Mouse (Mus musculus) embryonic facial prominence, embryonic 10.5 days (tissue): ENCODE data around the gene Eif5. TPM values are rescaled to one million over a fixed set of nuclear protein-coding genes. Genes with fewer than 3 reads are reported as not detected.

Source experiments
- DNase-seq: peaks from one replicate; pipeline ENCODE4 v3.0.0-alpha.2; 2017; ENCODE audit warnings: low spot score
- H3K27ac ChIP-seq: fragments of 300-500 bp; sonication (generic); replicated peaks from 2 replicates; pipeline ENCODE4 v1.5.1; 2016; ENCODE audit warnings: mild to moderate bottlenecking
- H3K27me3 ChIP-seq: fragments of 300-500 bp; sonication (generic); replicated peaks from 2 replicates; pipeline ENCODE4 v1.6.1; 2016; ENCODE audit warnings: low read depth, mild to moderate bottlenecking; ENCODE audit not compliant: poor library complexity, severe bottlenecking
- H3K36me3 ChIP-seq: fragments of 300-500 bp; sonication (generic); replicated peaks from 2 replicates; pipeline ENCODE4 v1.6.1; 2016; ENCODE audit warnings: mild to moderate bottlenecking, moderate library complexity
- H3K4me1 ChIP-seq: fragments of 300-500 bp; sonication (generic); 2 replicates; pipeline ENCODE4 v1.6.1; 2016
- H3K4me3 ChIP-seq: fragments of 300-500 bp; sonication (generic); 2 replicates; pipeline ENCODE4 v1.5.1; 2016; ENCODE audit warnings: mild to moderate bottlenecking, moderate library complexity
- H3K9me3 ChIP-seq: fragments of 300-500 bp; sonication (generic); 2 replicates; pipeline ENCODE4 v1.6.1; 2016; ENCODE audit warnings: mild to moderate bottlenecking
- WGBS: fragments of 180-500 bp; shearing (Covaris S2); methylation state at CpG from one replicate; pipeline ENCODE4 v1.1.7; 2016; 5-methylcytosine and 5-hydroxymethylcytosine counted together
- polyA plus RNA-seq: library from polyadenylated mRNA; unstranded; fragments of >200 nt; fragmentation: Nextera tagmentation; extraction: Ambion mirVana; gene quantifications from 2 replicates; pipeline ENCODE4 v1.2.1, GENCODE M21; 2016

Eif5 gene
- polyA plus RNA-seq, 1 experiment from 2014 or later = 722 TPM

- H3K27me3 ChIP-seq = 0 out of 2 replicates have a peak, but pooled peaks cover 4% of the 10 kb centered on the region
- peaks cover 13% of the 10 kb centered on the region for H3K36me3 ChIP-seq
- no peaks in the 10 kb centered on the region for H3K9me3 ChIP-seq
- H3K27ac ChIP-seq = peak within 1 kb of the TSS; percentile 97
- peak within 1 kb of the TSS; percentile 98 for H3K4me3 ChIP-seq
- peak; percentile 98 for DNase-seq
- H3K4me1 ChIP-seq = peaks cover 31% of the 10 kb centered on the region
- WGBS = 1% methylated on average over 75 of the region's 75 CpGs
Observed at GRCm38 (mm10) chr12:111574074-111574886, 36.5 kb downstream of the Eif5 start, which contains the start of gene Mark3. TSS of gene Mark3 (plus strand) at chr12:111574523.

- H3K4me3 ChIP-seq = peak overlapping the region; percentile 98
- H3K27ac ChIP-seq = peak overlapping the region; percentile 97
- H3K4me1 ChIP-seq = peaks cover 31% of the 10 kb centered on the region
- H3K36me3 ChIP-seq = peaks cover 19% of the 10 kb centered on the region
- H3K27me3 ChIP-seq = 0 out of 2 replicates have a peak, but pooled peaks cover 4% of the 10 kb centered on the region
- no peaks in the 10 kb centered on the region for H3K9me3 ChIP-seq
- peak; percentile 65 for DNase-seq
- under 1% methylated on average over 58 of the region's 58 CpGs for WGBS
Observed at GRCm38 (mm10) chr12:111574887-111575838, 37.3 kb downstream of the Eif5 start.

GRCm38 (mm10) chr12:111583058-111583457 is 45.2 kb downstream of the Eif5 start:
- Histone ChIP-seq H3K36me3 (peaks cover 31% of the 10 kb centered on the region), H3K27ac (no peak overlapping the region), H3K27me3 (no peaks in the 10 kb centered on the region), H3K9me3 (no peaks in the 10 kb centered on the region), H3K4me3 (no peak overlapping the region), H3K4me1 (no peaks in the 10 kb centered on the region)
- no peak for DNase-seq
- WGBS = 95% methylated on average over 1 of the region's 1 CpGs

- no peak for DNase-seq
- Histone ChIP-seq H3K9me3 (no peaks in the 10 kb centered on the region), H3K27me3 (no peaks in the 10 kb centered on the region), H3K4me3 (no peak overlapping the region), H3K27ac (no peak overlapping the region), H3K4me1 (no peaks in the 10 kb centered on the region), H3K36me3 (peaks cover 25% of the 10 kb centered on the region)
- 86% methylated on average over 1 of the region's 1 CpGs for WGBS
Observed at GRCm38 (mm10) chr12:111584401-111584800, 46.6 kb downstream of the Eif5 start.

GRCm38 (mm10) chr12:111587252-111587651 is 49.4 kb downstream of the Eif5 start:
- Histone ChIP-seq H3K9me3 (no peaks in the 10 kb centered on the region), H3K27ac (no peak overlapping the region), H3K27me3 (no peaks in the 10 kb centered on the region), H3K36me3 (peaks cover 14% of the 10 kb centered on the region), H3K4me3 (no peak overlapping the region), H3K4me1 (no peaks in the 10 kb centered on the region)
- 83% methylated on average over 12 of the region's 12 CpGs for WGBS
- no peak for DNase-seq

GRCm38 (mm10) chr12:111592407-111593021 is 54.7 kb downstream of the Eif5 start:
- Histone ChIP-seq H3K27ac (no peak overlapping the region), H3K9me3 (no peaks in the 10 kb centered on the region), H3K36me3 (peaks cover 64% of the 10 kb centered on the region), H3K27me3 (no peaks in the 10 kb centered on the region), H3K4me1 (no peaks in the 10 kb centered on the region), H3K4me3 (no peak overlapping the region)
- DNase-seq = no peak
- 89% methylated on average over 14 of the region's 14 CpGs for WGBS

- no peak for DNase-seq
- H3K36me3 ChIP-seq = peaks cover 72% of the 10 kb centered on the region
- H3K27me3 ChIP-seq = no peaks in the 10 kb centered on the region
- no peak overlapping the region for H3K4me3 ChIP-seq
- H3K9me3 ChIP-seq = no peaks in the 10 kb centered on the region
- WGBS = 86% methylated on average over 2 of the region's 2 CpGs
- H3K27ac ChIP-seq = no peak overlapping the region
- H3K4me1 ChIP-seq = no peaks in the 10 kb centered on the region
Observed at GRCm38 (mm10) chr12:111593775-111594174, 56.0 kb downstream of the Eif5 start.

Other genes starting within 250 kb of the Eif5 start
- 32.6 and 32.7 TPM in 2 replicates for gene Cdc42bpb, start 160.3 kb upstream of the Eif5 start, polyA plus RNA-seq
- not detected in 2 replicates for gene Lbhd2, start 131.2 kb upstream of the Eif5 start, polyA plus RNA-seq
- 5.7 and 7.0 TPM in 2 replicates for gene Exoc3l4, start 121.0 kb upstream of the Eif5 start, polyA plus RNA-seq
- 3.9 and 4.0 TPM in 2 replicates for gene Tnfaip2, start 95.5 kb upstream of the Eif5 start, polyA plus RNA-seq
- 15.7 and 19.8 TPM in 2 replicates for gene Gm266, start 52.2 kb upstream of the Eif5 start, polyA plus RNA-seq
- 41.7 and 45.6 TPM in 2 replicates for gene Mark3, start 36.5 kb downstream of the Eif5 start, polyA plus RNA-seq
- 479 and 683 TPM in 2 replicates for gene Ckb, start 134.3 kb downstream of the Eif5 start, polyA plus RNA-seq
- gene Trmt61a, start 140.1 kb downstream of the Eif5 start, polyA plus RNA-seq = 17.7 and 19.6 TPM in 2 replicates
- 50.2 and 58.0 TPM in 2 replicates for gene Bag5, start 175.2 kb downstream of the Eif5 start, polyA plus RNA-seq
- gene Apopt1, start 175.2 kb downstream of the Eif5 start, polyA plus RNA-seq = 56.2 and 56.4 TPM in 2 replicates
- gene Klc1, start 220.8 kb downstream of the Eif5 start, polyA plus RNA-seq = 130 and 131 TPM in 2 replicates